Mouse (Mus musculus) embryonic facial prominence, embryonic 10.5 days (tissue): ENCODE data around the gene Myo6. TPM values are rescaled to one million over a fixed set of nuclear protein-coding genes. Genes with fewer than 3 reads are reported as not detected.

ENCODE experiments used
- DNase-seq: peaks from one replicate; pipeline ENCODE4 v3.0.0-alpha.2; 2017; ENCODE audit warnings: low spot score
- H3K27ac ChIP-seq: fragments of 300-500 bp; sonication (generic); replicated peaks from 2 replicates; pipeline ENCODE4 v1.5.1; 2016; ENCODE audit warnings: mild to moderate bottlenecking
- H3K27me3 ChIP-seq: fragments of 300-500 bp; sonication (generic); replicated peaks from 2 replicates; pipeline ENCODE4 v1.6.1; 2016; ENCODE audit warnings: low read depth, mild to moderate bottlenecking; ENCODE audit not compliant: poor library complexity, severe bottlenecking
- H3K36me3 ChIP-seq: fragments of 300-500 bp; sonication (generic); replicated peaks from 2 replicates; pipeline ENCODE4 v1.6.1; 2016; ENCODE audit warnings: mild to moderate bottlenecking, moderate library complexity
- H3K4me1 ChIP-seq: fragments of 300-500 bp; sonication (generic); 2 replicates; pipeline ENCODE4 v1.6.1; 2016
- H3K4me3 ChIP-seq: fragments of 300-500 bp; sonication (generic); 2 replicates; pipeline ENCODE4 v1.5.1; 2016; ENCODE audit warnings: mild to moderate bottlenecking, moderate library complexity
- H3K9me3 ChIP-seq: fragments of 300-500 bp; sonication (generic); 2 replicates; pipeline ENCODE4 v1.6.1; 2016; ENCODE audit warnings: mild to moderate bottlenecking
- WGBS: fragments of 180-500 bp; shearing (Covaris S2); methylation state at CpG from one replicate; pipeline ENCODE4 v1.1.7; 2016; 5-methylcytosine and 5-hydroxymethylcytosine counted together
- polyA plus RNA-seq: library from polyadenylated mRNA; unstranded; fragments of >200 nt; fragmentation: Nextera tagmentation; extraction: Ambion mirVana; gene quantifications from 2 replicates; pipeline ENCODE4 v1.2.1, GENCODE M21; 2016

Gene Myo6
- polyA plus RNA-seq, 1 experiment from 2014 or later = 10.7 TPM

DNA sequence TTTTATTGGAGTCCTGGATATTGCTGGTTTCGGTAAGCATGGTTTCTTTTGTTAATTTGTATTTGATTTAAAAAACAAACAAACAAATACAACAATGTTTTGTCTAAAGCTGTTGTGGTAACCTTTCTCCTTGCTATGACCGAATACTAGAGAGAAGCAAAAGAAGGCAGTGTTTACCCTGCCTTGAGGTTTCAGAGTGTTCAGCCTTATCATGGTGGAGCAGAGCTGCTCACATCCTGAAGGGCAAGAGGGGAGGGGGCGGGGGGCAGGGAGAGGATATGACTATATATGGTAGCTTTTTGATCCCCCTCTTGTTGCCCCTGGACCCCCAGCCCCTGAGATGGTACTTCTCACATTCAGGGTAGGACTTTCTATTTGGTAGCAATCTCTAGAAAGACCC lies 96.1 kb downstream of the Myo6 start:
- Histone ChIP-seq H3K9me3 (no peaks in the 10 kb centered on the region), H3K27me3 (no peaks in the 10 kb centered on the region), H3K4me3 (no peak overlapping the region), H3K27ac (no peak overlapping the region), H3K4me1 (peaks cover 9% of the 10 kb centered on the region), H3K36me3 (no peaks in the 10 kb centered on the region)
- 82% methylated on average over 3 of the region's 3 CpGs for WGBS
- no peak for DNase-seq

GRCm38 (mm10) chr9:80262367-80263026 lies 97.7 kb downstream of the Myo6 start:
- DNase-seq = peak; percentile 16
- Histone ChIP-seq H3K27ac (no peak overlapping the region; the same call in 1 of the 2 replicates), H3K4me1 (peaks cover 9% of the 10 kb centered on the region)

GRCm38 (mm10) chr9:80266086-80266485 lies 101.3 kb downstream of the Myo6 start:
- no peak overlapping the region for H3K4me3 ChIP-seq
- WGBS = 89% methylated on average over 7 of the region's 7 CpGs
- DNase-seq = no peak

More at GRCm38 (mm10) chr9:80262367-80263026, 97.7 kb downstream of the Myo6 start:
- Histone ChIP-seq H3K27me3 (no peaks in the 10 kb centered on the region), H3K4me3 (no peak overlapping the region), H3K9me3 (no peaks in the 10 kb centered on the region), H3K36me3 (no peaks in the 10 kb centered on the region)
- 41% methylated on average over 8 of the region's 8 CpGs for WGBS

GRCm38 (mm10) chr9:80266507-80266906 lies 101.7 kb downstream of the Myo6 start:
- 87% methylated on average over 7 of the region's 7 CpGs for WGBS
- Histone ChIP-seq H3K36me3 (no peaks in the 10 kb centered on the region), H3K27me3 (no peaks in the 10 kb centered on the region), H3K27ac (no peak overlapping the region), H3K4me1 (peaks cover 9% of the 10 kb centered on the region), H3K9me3 (no peaks in the 10 kb centered on the region), H3K4me3 (no peak overlapping the region)
- no peak for DNase-seq

More at GRCm38 (mm10) chr9:80266086-80266485, 101.3 kb downstream of the Myo6 start:
- no peaks in the 10 kb centered on the region for H3K36me3 ChIP-seq
- H3K9me3 ChIP-seq = no peaks in the 10 kb centered on the region
- no peak overlapping the region for H3K27ac ChIP-seq
- no peaks in the 10 kb centered on the region for H3K27me3 ChIP-seq
- H3K4me1 ChIP-seq = peaks cover 9% of the 10 kb centered on the region

- no peak for DNase-seq
- Histone ChIP-seq H3K27ac (no peak overlapping the region), H3K4me3 (no peak overlapping the region), H3K36me3 (no peaks in the 10 kb centered on the region), H3K4me1 (no peaks in the 10 kb centered on the region), H3K9me3 (no peaks in the 10 kb centered on the region), H3K27me3 (no peaks in the 10 kb centered on the region)
- WGBS = 84% methylated on average over 8 of the region's 8 CpGs
These were observed 104.8 kb downstream of the Myo6 start for GRCm38 (mm10) chr9:80269596-80269995.

DNA sequence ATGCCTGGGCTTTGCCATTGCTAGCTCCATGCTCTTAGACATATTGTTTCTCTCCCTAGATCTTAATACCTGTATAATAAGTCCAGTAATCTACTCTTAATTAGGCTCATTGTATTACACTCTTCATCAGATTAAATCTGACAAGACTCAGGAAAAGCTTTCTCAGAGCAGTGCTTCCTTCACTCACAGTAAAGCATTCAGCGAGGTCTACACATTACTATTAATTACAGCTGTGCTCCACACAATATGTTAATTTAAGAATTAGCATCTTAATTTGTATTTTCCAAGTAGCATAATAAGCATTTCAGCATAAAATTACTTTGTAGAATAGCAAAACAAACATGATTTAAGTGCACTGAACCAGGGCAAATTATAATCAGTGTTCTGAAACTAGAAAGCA lies 108.1 kb downstream of the Myo6 start:
- no peaks in the 10 kb centered on the region for H3K27me3 ChIP-seq

GRCm38 (mm10) chr9:80275053-80275771 lies 110.4 kb downstream of the Myo6 start:
- DNase-seq = no peak
- Histone ChIP-seq H3K4me1 (peaks cover 10% of the 10 kb centered on the region), H3K36me3 (no peaks in the 10 kb centered on the region), H3K9me3 (no peaks in the 10 kb centered on the region), H3K4me3 (no peak overlapping the region), H3K27me3 (no peaks in the 10 kb centered on the region), H3K27ac (no peak overlapping the region)
- WGBS = 91% methylated on average over 8 of the region's 8 CpGs

More for the DNA sequence above, 108.1 kb downstream of the Myo6 start:
- H3K4me3 ChIP-seq = no peak overlapping the region
- 64% methylated on average over 1 of the region's 1 CpGs for WGBS
- H3K4me1 ChIP-seq = peaks cover 10% of the 10 kb centered on the region
- no peak overlapping the region for H3K27ac ChIP-seq
- no peaks in the 10 kb centered on the region for H3K9me3 ChIP-seq
- H3K36me3 ChIP-seq = no peaks in the 10 kb centered on the region
- no peak for DNase-seq

DNA sequence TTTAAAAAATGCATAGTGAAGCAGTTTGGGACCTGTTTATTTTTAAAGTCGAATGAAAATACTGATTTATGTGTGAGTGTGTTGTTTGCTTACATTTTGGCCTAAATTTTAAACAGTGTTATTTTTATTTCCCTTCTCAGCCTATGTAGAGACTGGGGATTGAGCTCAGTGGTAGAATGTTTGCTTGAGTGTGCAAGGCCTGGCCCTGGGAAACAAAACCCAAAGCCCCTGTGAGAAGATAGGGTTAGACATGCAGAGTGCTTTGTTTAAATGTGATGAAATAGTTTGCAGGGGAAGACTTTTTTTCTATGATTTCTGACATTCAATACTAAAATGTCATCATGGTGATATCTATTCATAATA lies 110.9 kb downstream of the Myo6 start:
- Histone ChIP-seq H3K4me3 (no peak overlapping the region), H3K9me3 (no peaks in the 10 kb centered on the region), H3K36me3 (no peaks in the 10 kb centered on the region), H3K27me3 (no peaks in the 10 kb centered on the region), H3K27ac (no peak overlapping the region), H3K4me1 (peaks cover 10% of the 10 kb centered on the region)
- 86% methylated on average over 1 of the region's 1 CpGs for whole genome bisulfite sequencing
- DNase-seq = no peak

- 52% methylated on average over 2 of the region's 2 CpGs for WGBS
- peaks cover 10% of the 10 kb centered on the region for H3K4me1 ChIP-seq
- no peak overlapping the region for H3K27ac ChIP-seq
- H3K36me3 ChIP-seq = no peaks in the 10 kb centered on the region
- H3K9me3 ChIP-seq = no peaks in the 10 kb centered on the region
- H3K27me3 ChIP-seq = no peaks in the 10 kb centered on the region
- DNase-seq = peak; percentile 13
- no peak overlapping the region for H3K4me3 ChIP-seq
These were observed 112.3 kb downstream of the Myo6 start for GRCm38 (mm10) chr9:80277157-80277556.

- 78% methylated on average over 6 of the region's 6 CpGs for WGBS
- no peaks in the 10 kb centered on the region for H3K9me3 ChIP-seq
- peaks cover 10% of the 10 kb centered on the region for H3K4me1 ChIP-seq
- H3K4me3 ChIP-seq = no peak overlapping the region
- DNase-seq = no peak
- H3K27me3 ChIP-seq = no peaks in the 10 kb centered on the region
- no peaks in the 10 kb centered on the region for H3K36me3 ChIP-seq
- no peak overlapping the region for H3K27ac ChIP-seq
These were observed 112.9 kb downstream of the Myo6 start for GRCm38 (mm10) chr9:80277770-80278169.

DNA sequence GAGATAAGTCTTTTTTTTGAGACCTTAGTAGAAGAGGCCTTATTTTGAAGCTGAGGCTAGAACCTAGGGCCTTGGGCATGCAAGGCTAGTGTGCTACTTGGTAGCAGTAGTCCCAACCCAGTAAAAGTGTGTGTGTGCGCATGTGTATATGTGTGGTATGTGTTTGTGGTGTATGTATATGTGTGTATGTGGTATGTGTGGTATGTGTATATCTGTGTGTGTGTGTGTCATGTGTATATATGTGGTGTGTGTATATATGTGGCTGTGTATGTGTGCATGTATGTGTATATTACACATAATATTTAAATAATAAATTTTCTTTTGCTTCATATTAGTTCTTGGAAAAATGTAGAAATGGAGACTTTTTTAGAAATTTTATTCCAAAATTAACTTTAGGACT lies 115.9 kb downstream of the Myo6 start:
- Histone ChIP-seq H3K4me3 (no peak overlapping the region), H3K27ac (no peak overlapping the region), H3K27me3 (no peaks in the 10 kb centered on the region), H3K4me1 (peaks cover 10% of the 10 kb centered on the region), H3K9me3 (no peaks in the 10 kb centered on the region), H3K36me3 (no peaks in the 10 kb centered on the region)
- no peak for DNase-seq
- 91% methylated on average over 1 of the region's 1 CpGs for WGBS

- Histone ChIP-seq H3K9me3 (no peaks in the 10 kb centered on the region), H3K4me3 (no peak overlapping the region), H3K36me3 (no peaks in the 10 kb centered on the region), H3K27me3 (no peaks in the 10 kb centered on the region), H3K4me1 (no peaks in the 10 kb centered on the region), H3K27ac (no peak overlapping the region)
- no peak for DNase-seq
- 91% methylated on average over 3 of the region's 3 CpGs for WGBS
These were observed 117.6 kb downstream of the Myo6 start for GRCm38 (mm10) chr9:80282426-80282825.

DNA sequence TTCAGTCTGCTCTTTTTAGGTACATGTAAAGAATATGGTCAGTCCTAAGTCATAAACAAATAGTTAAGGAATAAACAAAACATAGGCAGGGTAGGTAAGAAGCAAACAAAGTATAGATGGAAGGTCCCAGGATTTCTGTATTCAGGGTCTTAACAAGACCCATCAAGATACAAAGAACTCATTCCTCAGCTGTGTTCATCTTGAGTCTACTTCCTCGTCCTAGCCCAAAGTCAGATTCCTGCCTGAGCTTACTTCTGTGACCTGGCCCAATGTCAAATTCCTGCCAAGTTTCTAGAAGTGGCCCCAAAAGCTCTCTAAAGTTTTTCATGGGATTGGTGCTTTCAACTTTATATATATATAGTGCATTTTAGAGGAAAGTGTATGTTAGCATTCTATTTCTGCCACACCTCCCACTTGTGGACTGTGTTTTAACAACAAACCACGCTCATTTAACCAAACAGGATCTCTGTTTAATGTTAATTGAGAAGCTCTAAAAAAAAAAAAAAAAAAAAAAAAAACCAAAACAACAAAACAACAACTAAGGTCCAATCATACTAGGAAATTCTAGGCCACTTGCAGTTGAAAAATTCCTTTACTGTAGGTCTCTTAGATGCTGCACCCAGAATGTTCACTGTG lies 119.8 kb downstream of the Myo6 start:
- Histone ChIP-seq H3K27ac (no peak overlapping the region), H3K27me3 (no peaks in the 10 kb centered on the region), H3K4me1 (no peaks in the 10 kb centered on the region), H3K9me3 (no peaks in the 10 kb centered on the region), H3K36me3 (no peaks in the 10 kb centered on the region), H3K4me3 (no peak overlapping the region)
- DNase-seq = no peak
- WGBS = 90% methylated on average over 2 of the region's 2 CpGs
